Mouse (Mus musculus) liver, embryonic 11.5 days (tissue): Measurements from ENCODE around the gene Ptprn. TPM values are rescaled to one million over a fixed set of nuclear protein-coding genes. Genes with fewer than 3 reads are reported as not detected.

Source experiments
- ATAC-seq: fragments of 200-750 bp; cut with Nextera tagmentation; replicated peaks from 2 replicates; pipeline ENCODE4 v1.8.0; 2017; ENCODE audit warnings: moderate number of reproducible peaks, mild to moderate bottlenecking, moderate TSS enrichment, moderate library complexity; ENCODE audit not compliant: low FRiP score
- DNase-seq: peaks from one replicate; pipeline ENCODE4 v3.0.0-alpha.2; 2017; ENCODE audit warnings: low spot score
- H3K27ac ChIP-seq: fragments of 300-500 bp; sonication (generic); 2 replicates; pipeline ENCODE4 v1.5.1; 2014; ENCODE audit warnings: mild to moderate bottlenecking, low read depth, low read length, control low read depth
- H3K27me3 ChIP-seq: fragments of 300-500 bp; sonication (generic); replicated peaks from 2 replicates; pipeline ENCODE4 v1.6.1; 2014; ENCODE audit warnings: low read length, mixed read lengths; ENCODE audit not compliant: control insufficient read depth, insufficient read depth
- H3K36me3 ChIP-seq: fragments of 300-500 bp; sonication (generic); 2 replicates; pipeline ENCODE4 v1.6.1; 2014; ENCODE audit warnings: mild to moderate bottlenecking, low read length, moderate library complexity, mixed read lengths; ENCODE audit not compliant: control insufficient read depth, insufficient read depth
- H3K4me1 ChIP-seq: fragments of 300-500 bp; sonication (generic); replicated peaks from 2 replicates; pipeline ENCODE4 v1.6.1; 2014; ENCODE audit warnings: low read length, mixed read lengths; ENCODE audit not compliant: control insufficient read depth, insufficient read depth
- H3K4me2 ChIP-seq: fragments of 300-500 bp; sonication (generic); 2 replicates; pipeline ENCODE4 v1.6.1; 2014; ENCODE audit warnings: mild to moderate bottlenecking, control low read depth, moderate library complexity
- H3K4me3 ChIP-seq: fragments of 300-500 bp; sonication (generic); 2 replicates; pipeline ENCODE4 v1.5.1; 2014; ENCODE audit warnings: low read depth, low read length, control low read depth
- H3K9ac ChIP-seq: fragments of 300-500 bp; sonication (generic); 2 replicates; pipeline ENCODE4 v1.6.1; 2014; ENCODE audit warnings: low read depth, low read length, control low read depth
- H3K9me3 ChIP-seq: fragments of 300-500 bp; sonication (generic); 2 replicates; pipeline ENCODE4 v1.6.1; 2016; ENCODE audit warnings: low read length, inconsistent platforms, mixed read lengths; ENCODE audit not compliant: control insufficient read depth
- WGBS: fragments of 180-500 bp; shearing (Covaris S2); extraction: QIAGEN DNeasy Blood & Tissue Kit; methylation state at CpG from one replicate; pipeline ENCODE4 v1.1.7; 2014; 5-methylcytosine and 5-hydroxymethylcytosine counted together
- polyA plus RNA-seq: library from polyadenylated mRNA; unstranded; fragments of >200 nt; fragmentation: Nextera tagmentation; extraction: Ambion mirVana; gene quantifications from 2 replicates; pipeline ENCODE4 v1.2.1, GENCODE M21; 2014

The Ptprn gene
- polyA plus RNA-seq, 1 experiment from 2014 or later = 1.0 TPM

DNA sequence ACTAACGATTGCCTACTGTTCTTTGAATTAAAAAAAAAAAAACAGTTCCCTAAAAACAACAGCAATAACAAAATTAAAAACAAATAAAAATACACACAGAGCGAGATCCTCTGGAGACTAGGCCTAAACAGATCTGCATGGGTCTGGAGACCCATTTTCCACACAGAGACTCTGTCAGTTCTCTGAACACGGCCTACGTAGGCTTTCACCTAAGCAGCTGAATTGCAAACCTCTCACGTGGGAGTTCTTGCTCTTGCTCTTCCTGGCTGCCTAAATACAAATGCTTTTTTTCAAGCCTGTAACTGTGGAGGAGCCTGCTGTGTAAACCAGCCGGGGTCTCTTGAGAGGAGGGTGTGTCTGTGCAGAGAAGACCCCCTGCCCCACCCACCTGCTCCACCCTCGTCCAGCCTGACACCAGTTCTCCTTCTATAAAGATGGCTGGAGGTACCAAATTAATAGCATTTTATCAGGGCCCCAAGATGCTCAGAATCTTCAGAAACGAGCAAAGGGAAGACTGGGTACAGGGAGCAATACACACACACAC is 25.7 kb upstream of the Ptprn start:
- 62% methylated on average over 8 of the region's 8 CpGs for WGBS
- Histone ChIP-seq H3K27me3 (no peaks in the 10 kb centered on the region), H3K9me3 (no peaks in the 10 kb centered on the region), H3K27ac (no peak overlapping the region), H3K4me3 (no peak overlapping the region), H3K4me1 (no peaks in the 10 kb centered on the region), H3K4me2 (no peak overlapping the region), H3K9ac (no peak overlapping the region), H3K36me3 (no peaks in the 10 kb centered on the region)
- ATAC-seq (no peak), DNase-seq (no peak)

DNA sequence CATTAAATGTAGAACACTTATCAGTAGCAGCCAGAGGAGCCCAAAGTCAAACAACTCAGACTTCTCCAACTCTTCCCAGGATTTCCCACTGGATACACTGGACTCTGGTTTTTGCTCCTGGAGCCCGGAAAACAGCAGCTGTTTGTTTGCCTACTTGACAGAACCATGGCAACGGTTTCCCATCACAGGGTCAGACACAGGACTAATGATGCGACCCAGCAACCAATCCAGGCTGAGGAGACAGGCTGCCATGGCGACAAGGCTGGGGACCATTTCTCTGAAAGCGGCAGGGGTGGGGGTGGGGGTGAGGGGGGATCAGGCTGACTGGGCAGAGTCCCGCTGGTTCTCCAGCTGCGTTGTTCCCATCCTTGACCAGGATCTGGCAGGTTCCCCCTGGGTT is 25.1 kb upstream of the Ptprn start:
- ATAC-seq (no peak), DNase-seq (no peak)
- H3K36me3 ChIP-seq = no peaks in the 10 kb centered on the region
- no peak overlapping the region for H3K27ac ChIP-seq
- no peaks in the 10 kb centered on the region for H3K4me1 ChIP-seq
- H3K4me3 ChIP-seq = no peak overlapping the region
- WGBS = 29% methylated on average over 7 of the region's 7 CpGs
- no peak overlapping the region for H3K4me2 ChIP-seq
- H3K9ac ChIP-seq = no peak overlapping the region
- H3K9me3 ChIP-seq = no peaks in the 10 kb centered on the region
- no peaks in the 10 kb centered on the region for H3K27me3 ChIP-seq

- Histone ChIP-seq H3K4me2 (no peak overlapping the region), H3K4me3 (no peak overlapping the region), H3K27ac (no peak overlapping the region), H3K27me3 (no peaks in the 10 kb centered on the region), H3K9ac (no peak overlapping the region), H3K9me3 (no peaks in the 10 kb centered on the region), H3K4me1 (no peaks in the 10 kb centered on the region), H3K36me3 (no peaks in the 10 kb centered on the region)
- DNase-seq = no peak
- WGBS = 80% methylated on average over 7 of the region's 7 CpGs
- no peak for ATAC-seq
Measured at GRCm38 (mm10) chr1:75284911-75285310, 20.6 kb upstream of the Ptprn start.

- WGBS = 76% methylated on average over 5 of the region's 5 CpGs
Measured at GRCm38 (mm10) chr1:75283017-75283416, 18.7 kb upstream of the Ptprn start.

GRCm38 (mm10) chr1:75278228-75278627 is 13.9 kb upstream of the Ptprn start, which contains the start of gene Resp18:
Resp18 (minus strand) TSS chr1:75278415.
- no peak within 1 kb of the TSS for H3K4me2 ChIP-seq
- no peaks in the 10 kb centered on the region for H3K9me3 ChIP-seq
- DNase-seq = no peak
- no peak within 1 kb of the TSS for H3K4me3 ChIP-seq
- H3K27me3 ChIP-seq = peaks cover 19% of the 10 kb centered on the region
- H3K27ac ChIP-seq = no peak within 1 kb of the TSS
- 7% methylated on average over 13 of the region's 13 CpGs for WGBS
- no peaks in the 10 kb centered on the region for H3K36me3 ChIP-seq
- no peak within 1 kb of the TSS for H3K9ac ChIP-seq
- H3K4me1 ChIP-seq = no peaks in the 10 kb centered on the region
- no peak for ATAC-seq

More at GRCm38 (mm10) chr1:75283017-75283416, 18.7 kb upstream of the Ptprn start:
- H3K27me3 ChIP-seq = peaks cover 9% of the 10 kb centered on the region
- ATAC-seq (no peak), DNase-seq (no peak)
- H3K36me3 ChIP-seq = no peaks in the 10 kb centered on the region
- no peak overlapping the region for H3K4me3 ChIP-seq
- no peak overlapping the region for H3K27ac ChIP-seq
- H3K4me2 ChIP-seq = no peak overlapping the region
- H3K9me3 ChIP-seq = no peaks in the 10 kb centered on the region
- H3K9ac ChIP-seq = no peak overlapping the region
- H3K4me1 ChIP-seq = no peaks in the 10 kb centered on the region

GRCm38 (mm10) chr1:75277195-75278188 is 13.2 kb upstream of the Ptprn start:
- 9% methylated on average over 23 of the region's 23 CpGs for WGBS
- Histone ChIP-seq H3K36me3 (no peaks in the 10 kb centered on the region), H3K9ac (no peak overlapping the region), H3K27me3 (peaks cover 21% of the 10 kb centered on the region), H3K4me3 (no peak overlapping the region), H3K4me2 (no peak overlapping the region), H3K27ac (no peak overlapping the region), H3K9me3 (no peaks in the 10 kb centered on the region), H3K4me1 (no peaks in the 10 kb centered on the region)
- peak; percentile 57 for DNase-seq
- ATAC-seq = no peak

DNA sequence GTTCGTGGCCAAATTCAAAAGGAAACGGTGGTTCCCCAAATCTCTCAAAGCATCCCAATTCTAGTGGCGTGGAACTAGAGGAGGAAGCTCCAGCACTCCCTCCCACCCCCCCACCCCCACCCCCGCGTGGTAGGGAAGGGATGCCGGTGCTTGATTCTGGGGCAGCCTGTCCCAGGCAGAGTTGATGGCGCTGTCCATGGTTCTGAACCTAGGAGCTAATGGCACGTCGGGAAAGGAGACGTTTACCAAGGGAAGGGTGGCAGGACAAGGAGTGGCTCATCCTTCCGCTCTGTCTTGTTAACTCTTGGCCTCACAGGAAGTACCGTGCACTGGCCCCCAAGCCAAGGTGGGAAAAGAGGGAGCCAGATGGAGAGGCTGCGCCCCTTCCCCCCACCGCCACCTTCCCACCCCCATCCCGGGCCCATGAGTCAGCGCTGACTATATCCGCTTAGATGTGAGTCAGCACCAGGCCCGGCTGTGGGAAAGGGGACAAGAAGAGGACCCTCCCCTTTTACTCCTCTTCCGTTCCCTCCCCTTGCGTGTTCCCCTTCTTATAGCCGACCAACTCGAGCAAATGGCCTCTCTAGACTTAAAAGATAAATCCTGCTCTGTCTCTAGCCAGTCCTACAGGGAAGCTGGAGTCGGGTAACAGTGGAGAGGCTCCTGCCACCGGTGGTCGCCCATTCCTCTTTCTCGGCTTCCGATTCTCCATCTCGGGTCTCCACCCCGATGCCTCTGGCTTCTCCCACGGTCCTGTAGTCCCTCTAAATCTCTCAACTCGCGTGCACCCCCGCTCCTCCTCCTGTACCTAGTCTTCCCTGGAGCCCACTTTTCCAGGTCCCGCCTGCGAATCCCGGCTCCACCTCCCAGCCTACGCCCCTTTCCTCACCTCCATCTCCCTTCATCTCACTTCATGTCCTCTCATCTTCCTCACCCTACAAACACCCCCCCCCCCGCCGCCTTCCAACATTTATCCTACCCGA is 1.0 kb downstream of the Ptprn start:
- Histone ChIP-seq H3K36me3 (no peaks in the 10 kb centered on the region), H3K4me2 (peak overlapping the region; percentile 46), H3K9ac (no peak overlapping the region), H3K27ac (no peak overlapping the region), H3K4me1 (no peaks in the 10 kb centered on the region; the same call in 1 of the 2 replicates), H3K27me3 (peaks cover 36% of the 10 kb centered on the region), H3K4me3 (no peak overlapping the region), H3K9me3 (no peaks in the 10 kb centered on the region)
- DNase-seq (peak; percentile 71), ATAC-seq (no peak)
- WGBS = 3% methylated on average over 40 of the region's 40 CpGs

GRCm38 (mm10) chr1:75261278-75261677 is 3.0 kb downstream of the Ptprn start:
- no peaks in the 10 kb centered on the region for H3K36me3 ChIP-seq
- no peak for ATAC-seq
- H3K9ac ChIP-seq = no peak overlapping the region
- H3K27ac ChIP-seq = no peak overlapping the region
- DNase-seq = no peak
- H3K27me3 ChIP-seq = peaks cover 36% of the 10 kb centered on the region
- H3K4me1 ChIP-seq = no peaks in the 10 kb centered on the region; the same call in 1 of the 2 replicates
- no peak overlapping the region for H3K4me3 ChIP-seq
- H3K4me2 ChIP-seq = no peak overlapping the region
- H3K9me3 ChIP-seq = no peaks in the 10 kb centered on the region
